Mouse (Mus musculus) thymus, adult 2 months (tissue): ENCODE results near the gene Smg6.

ENCODE experiments used
- CTCF ChIP-seq: fragments of 200-500 bp; IDR thresholded peaks from 2 replicates; pipeline ENCODE4 v1.5.1; 2012; ENCODE audit warnings: mild to moderate bottlenecking, control low read depth, low read length, moderate library complexity, borderline replicate concordance; ENCODE audit not compliant: control insufficient read depth, poor library complexity, insufficient read depth; ENCODE audit errors: extremely low read depth
- POLR2A ChIP-seq: fragments of 200-500 bp; IDR thresholded peaks from 2 replicates; pipeline ENCODE4 v1.6.1; 2012; ENCODE audit warnings: mild to moderate bottlenecking, low read length, control low read depth, moderate library complexity; ENCODE audit not compliant: control insufficient read depth, poor library complexity, insufficient read depth; ENCODE audit errors: extremely low read depth

- TF ChIP-seq CTCF: no peak
- TF ChIP-seq POLR2A: no peak
Measured at GRCm38 (mm10) chr11:75133391-75133790, 207.8 kb downstream of the Smg6 start.
